Mouse (Mus musculus): ENCODE data around the gene Kctd12b. TPM values are rescaled to one million over a fixed set of nuclear protein-coding genes. Genes with fewer than 3 reads are reported as not detected.

The Kctd12b gene
- total RNA-seq, 2 experiments from 2014 or later: 3.4 TPM

- DNase-seq (ENCODE audit: low spot score in 2 of 2): peak in 1 of 2 experiments; percentile 30
- H3K27ac ChIP-seq: no peak overlapping the region
- H3K4me3 ChIP-seq: no peak overlapping the region
- TF ChIP-seq CTCF (conservative IDR thresholded peaks at IDR 0.05): peak; percentile 81
Observed at GRCm38 (mm10) chrX:153636247-153636646, 59.9 kb downstream of the Kctd12b start.

Other genes starting within 250 kb of the Kctd12b start
- 100 to 1,000 TPM; 237 to 243 TPM for gene Ubqln2, start 198.2 kb downstream of the Kctd12b start, total RNA-seq (2021)
- not detected for gene Cypt3, start 137.8 kb downstream of the Kctd12b start, total RNA-seq (2021)
- gene Nbdy, start 27.2 kb upstream of the Kctd12b start, total RNA-seq (2021): 10 to 100 TPM; 40.0 to 49.1 TPM
- 10 to 100 TPM in 1 of 2 experiments, 1 to 10 TPM in 1; 7.8 to 10.9 TPM for gene Spin2c, start 135.8 kb upstream of the Kctd12b start, total RNA-seq (2021)

All from layer of hippocampus, adult 2 months (tissue).